Mouse (Mus musculus) testis, adult 2 months (tissue): ENCODE data around the gene Prpsap1. TPM values are rescaled to one million over a fixed set of nuclear protein-coding genes. Genes with fewer than 3 reads are reported as not detected.
A peak's percentile ranks its signal among the peaks of the same experiment; 100 is the strongest.

ENCODE experiments used
- H3K27ac ChIP-seq: fragments of 200-500 bp; 2 replicates; pipeline ENCODE4 v1.5.1; 2012; ENCODE audit warnings: low read depth, low read length; ENCODE audit not compliant: control insufficient read depth, insufficient read depth
- H3K27me3 ChIP-seq: fragments of 200-500 bp; 2 replicates; pipeline ENCODE4 v1.6.1; 2012; ENCODE audit warnings: mild to moderate bottlenecking, low read length, moderate library complexity; ENCODE audit not compliant: control insufficient read depth, insufficient read depth
- H3K36me3 ChIP-seq: fragments of 200-500 bp; 2 replicates; pipeline ENCODE4 v1.6.1; 2012; ENCODE audit warnings: mild to moderate bottlenecking, low read length; ENCODE audit not compliant: control insufficient read depth, insufficient read depth
- H3K4me1 ChIP-seq: fragments of 200-500 bp; 2 replicates; pipeline ENCODE4 v1.6.1; 2012; ENCODE audit warnings: low read length; ENCODE audit not compliant: control insufficient read depth, insufficient read depth
- H3K4me3 ChIP-seq: fragments of 200-500 bp; 2 replicates; pipeline ENCODE4 v1.5.1; 2012; ENCODE audit warnings: low read depth, mild to moderate bottlenecking, low read length, moderate library complexity, mixed read lengths; ENCODE audit not compliant: control insufficient read depth
- CTCF ChIP-seq: fragments of 200-500 bp; IDR thresholded peaks from 2 replicates; pipeline ENCODE4 v1.5.1; 2012; ENCODE audit warnings: low read depth, mild to moderate bottlenecking, inconsistent platforms, low read length, moderate library complexity; ENCODE audit not compliant: control insufficient read depth, insufficient read depth, insufficient replicate concordance
- POLR2A ChIP-seq: fragments of 200-500 bp; IDR thresholded peaks from 2 replicates; pipeline ENCODE4 v1.6.1; 2012; ENCODE audit warnings: low read depth, mild to moderate bottlenecking, inconsistent platforms, low read length, moderate library complexity; ENCODE audit not compliant: control insufficient read depth
- polyA plus RNA-seq: library from polyadenylated mRNA; depleted of rRNA; stranded (reverse); fragments of >200 nt; gene quantifications from 2 replicates; pipeline ENCODE4 v1.2.3, GENCODE M21; 2012

Prpsap1 gene
- polyA plus RNA-seq, 1 experiment, result 59.0 TPM

- TF ChIP-seq CTCF (no peak), POLR2A (no peak)
- Histone ChIP-seq H3K4me1 (peaks cover 5% of the 10 kb centered on the region), H3K27ac (no peak overlapping the region), H3K36me3 (no peaks in the 10 kb centered on the region), H3K27me3 (no peaks in the 10 kb centered on the region), H3K4me3 (no peak overlapping the region)
Observed at GRCm38 (mm10) chr11:116442867-116443177, 51.2 kb downstream of the Prpsap1 start.

DNA sequence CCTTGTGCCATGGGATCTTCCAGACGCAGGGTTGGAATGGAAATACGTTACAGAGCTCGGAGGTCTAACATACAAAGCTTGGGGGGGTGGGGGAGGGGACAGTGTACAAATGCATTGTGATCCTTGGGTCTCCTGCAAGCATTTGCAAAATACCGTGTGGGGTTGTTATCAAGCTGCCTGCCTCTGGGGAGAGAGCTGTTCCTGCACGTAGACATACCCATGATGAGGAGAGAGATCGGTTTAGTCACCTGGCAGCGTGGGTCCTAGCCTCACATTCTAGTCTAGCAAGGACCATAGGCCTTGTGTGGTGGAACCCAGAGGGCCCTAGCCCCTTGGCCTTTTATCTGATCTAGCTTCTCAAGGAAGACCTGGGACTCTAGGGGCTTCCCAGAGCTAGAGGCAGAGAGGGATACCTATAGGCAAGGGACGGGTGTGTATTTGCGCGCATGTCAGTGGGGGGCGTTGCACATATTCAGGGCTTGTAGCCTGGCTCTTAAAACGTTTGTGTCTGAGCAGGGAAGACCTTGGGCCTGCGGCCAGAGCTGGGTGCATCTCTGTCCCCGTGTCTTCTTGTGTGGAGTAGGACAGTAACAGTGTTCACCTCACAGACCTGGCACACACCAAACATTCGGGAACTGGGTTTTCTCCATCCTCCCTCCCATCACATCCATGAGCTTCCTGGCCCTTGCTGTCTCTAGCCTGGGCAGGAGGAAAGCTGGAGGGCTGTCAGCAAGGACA, 51.7 kb downstream of the Prpsap1 start:
- peaks cover 3% of the 10 kb centered on the region for H3K4me1 ChIP-seq
- H3K36me3 ChIP-seq, result no peaks in the 10 kb centered on the region
- no peak overlapping the region for H3K27ac ChIP-seq
- TF ChIP-seq POLR2A (no peak), CTCF (no peak)
- no peaks in the 10 kb centered on the region for H3K27me3 ChIP-seq
- no peak overlapping the region for H3K4me3 ChIP-seq

DNA sequence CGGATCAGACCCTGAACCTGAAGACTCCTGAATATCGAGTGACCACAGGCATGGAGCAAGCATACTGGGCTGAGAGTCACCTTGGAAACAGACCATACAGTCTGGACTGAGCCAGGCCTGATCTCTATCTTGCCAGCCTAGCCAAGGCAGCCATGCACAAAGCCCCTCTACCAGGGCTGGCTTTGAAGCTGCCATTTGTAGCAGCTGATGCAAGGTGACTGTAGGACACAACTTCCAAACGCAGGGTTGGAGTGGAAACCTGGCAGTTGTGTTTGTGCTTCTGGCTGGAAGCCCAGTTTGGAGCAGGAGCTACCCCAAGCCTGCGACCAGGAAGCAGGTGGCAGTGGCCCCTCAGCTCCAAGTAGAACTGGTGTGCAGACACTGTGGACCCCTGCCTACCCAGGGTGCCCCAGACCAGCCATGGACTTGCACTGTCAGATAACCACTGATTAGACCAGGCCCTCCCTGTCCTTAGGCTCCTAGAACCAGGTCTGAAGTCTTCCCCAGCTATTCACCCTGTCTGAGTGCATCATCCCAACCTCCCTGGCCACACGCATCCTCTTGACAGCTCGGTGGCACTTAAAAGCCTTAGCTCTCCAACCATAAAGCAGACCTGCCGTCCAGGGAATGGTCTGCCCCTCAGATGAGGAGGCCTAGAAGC, 53.5 kb downstream of the Prpsap1 start:
- no peaks in the 10 kb centered on the region for H3K36me3 ChIP-seq
- TF ChIP-seq CTCF, result no peak
- no peak for TF ChIP-seq POLR2A
- no peaks in the 10 kb centered on the region; the same call in 1 of the 2 replicates for H3K4me1 ChIP-seq
- H3K27ac ChIP-seq, result no peak overlapping the region
- H3K4me3 ChIP-seq, result no peak overlapping the region
- H3K27me3 ChIP-seq, result no peaks in the 10 kb centered on the region

- H3K27me3 ChIP-seq, result no peaks in the 10 kb centered on the region
- no peak overlapping the region for H3K27ac ChIP-seq
- TF ChIP-seq POLR2A (no peak), CTCF (no peak)
- peaks cover 6% of the 10 kb centered on the region for H3K4me1 ChIP-seq
- no peak overlapping the region for H3K4me3 ChIP-seq
- H3K36me3 ChIP-seq, result no peaks in the 10 kb centered on the region
Observed at GRCm38 (mm10) chr11:116439269-116440240, 54.4 kb downstream of the Prpsap1 start.

GRCm38 (mm10) chr11:116437541-116437940, 56.5 kb downstream of the Prpsap1 start:
- no peaks in the 10 kb centered on the region for H3K36me3 ChIP-seq

DNA sequence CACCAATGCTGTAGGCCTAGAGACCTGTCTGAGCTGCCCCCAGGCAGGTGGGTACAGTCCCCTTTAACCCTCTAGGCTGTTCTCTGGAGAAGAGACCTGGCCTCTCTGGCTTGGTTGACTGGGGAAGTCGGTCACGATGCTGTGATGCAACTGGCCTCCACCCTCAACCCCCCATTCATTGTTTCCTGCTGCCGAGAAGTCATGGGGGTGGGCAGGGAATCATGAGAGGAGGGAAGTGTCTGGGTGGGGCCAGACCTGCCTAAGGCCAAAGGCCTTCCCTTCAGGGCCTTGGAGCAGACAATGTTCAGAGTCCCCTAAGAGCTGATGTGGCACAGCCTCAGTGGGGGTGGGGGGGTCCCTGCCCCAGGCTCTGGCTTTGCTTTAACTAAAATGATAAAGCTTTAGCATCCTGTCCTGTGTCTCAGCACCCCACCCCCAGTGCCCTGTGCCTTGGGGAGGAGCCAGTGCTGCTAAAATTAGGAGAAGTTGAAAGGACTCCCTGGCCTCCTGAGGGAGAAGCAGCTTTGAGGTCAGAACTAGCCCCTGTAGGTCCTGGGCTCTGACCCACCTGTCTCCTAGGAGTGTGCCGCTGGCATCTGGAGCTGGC, 57.2 kb downstream of the Prpsap1 start:
- Histone ChIP-seq H3K27me3 (no peaks in the 10 kb centered on the region), H3K4me3 (no peak overlapping the region), H3K4me1 (peaks cover 10% of the 10 kb centered on the region), H3K36me3 (no peaks in the 10 kb centered on the region), H3K27ac (no peak overlapping the region)
- TF ChIP-seq CTCF, result no peak
- 0 out of 2 replicates have a peak, but pooled peaks have one; percentile 12 for TF ChIP-seq POLR2A

More at GRCm38 (mm10) chr11:116437541-116437940, 56.5 kb downstream of the Prpsap1 start:
- H3K4me1 ChIP-seq, result peaks cover 10% of the 10 kb centered on the region
- no peak overlapping the region for H3K27ac ChIP-seq
- TF ChIP-seq POLR2A (no peak), CTCF (no peak)
- H3K4me3 ChIP-seq, result no peak overlapping the region
- no peaks in the 10 kb centered on the region for H3K27me3 ChIP-seq

GRCm38 (mm10) chr11:116435992-116436724, 57.8 kb downstream of the Prpsap1 start:
- H3K27ac ChIP-seq, result no peak overlapping the region
- H3K27me3 ChIP-seq, result no peaks in the 10 kb centered on the region
- peaks cover 14% of the 10 kb centered on the region for H3K4me1 ChIP-seq
- H3K36me3 ChIP-seq, result no peaks in the 10 kb centered on the region
- no peak overlapping the region for H3K4me3 ChIP-seq
- TF ChIP-seq POLR2A, result no peak
- no peak for TF ChIP-seq CTCF
